Mouse (Mus musculus) lung, postnatal 0 days (tissue): Measurements from ENCODE around the gene Agpat3. TPM values are rescaled to one million over a fixed set of nuclear protein-coding genes. Genes with fewer than 3 reads are reported as not detected.
A peak's percentile ranks its signal among the peaks of the same experiment; 100 is the strongest.

Experiments
- ATAC-seq: fragments of 200-750 bp; cut with Nextera tagmentation; 2 replicates; pipeline ENCODE4 v1.8.0; 2017; ENCODE audit warnings: moderate library complexity
- DNase-seq: peaks from one replicate; pipeline ENCODE4 v3.0.0-alpha.2; 2016; ENCODE audit warnings: low spot score
- H3K27ac ChIP-seq: fragments of 300-500 bp; sonication (generic); 2 replicates; pipeline ENCODE4 v1.5.1; 2014; ENCODE audit warnings: antibody characterized with exemption, mild to moderate bottlenecking, low read length, mixed read lengths
- H3K27me3 ChIP-seq: fragments of 300-500 bp; sonication (generic); replicated peaks from 2 replicates; pipeline ENCODE4 v1.6.1; 2014; ENCODE audit warnings: low read length, mixed read lengths; ENCODE audit not compliant: insufficient read depth
- H3K36me3 ChIP-seq: fragments of 300-500 bp; sonication (generic); 2 replicates; pipeline ENCODE4 v1.6.1; 2014; ENCODE audit warnings: low read length, mixed read lengths; ENCODE audit not compliant: insufficient read depth
- H3K4me1 ChIP-seq: fragments of 300-500 bp; sonication (generic); 2 replicates; pipeline ENCODE4 v1.6.1; 2014; ENCODE audit warnings: antibody characterized with exemption, low read depth, low read length, mixed read lengths; ENCODE audit not compliant: insufficient read depth
- H3K4me2 ChIP-seq: fragments of 300-500 bp; sonication (generic); replicated peaks from 2 replicates; pipeline ENCODE4 v1.6.1; 2014; ENCODE audit warnings: low read depth, mild to moderate bottlenecking, low read length, moderate library complexity, mixed read lengths
- H3K4me3 ChIP-seq: fragments of 300-500 bp; sonication (generic); 2 replicates; pipeline ENCODE4 v1.5.1; 2014; ENCODE audit warnings: low read depth, low read length
- H3K9ac ChIP-seq: fragments of 300-500 bp; sonication (generic); replicated peaks from 2 replicates; pipeline ENCODE4 v1.6.1; 2014; ENCODE audit warnings: low read depth, mild to moderate bottlenecking
- H3K9me3 ChIP-seq: fragments of 300-500 bp; sonication (generic); 2 replicates; pipeline ENCODE4 v1.6.1; 2016; ENCODE audit warnings: low read length, mixed read lengths
- CTCF ChIP-seq: IDR thresholded peaks from 2 replicates; pipeline ENCODE4 v1.5.1; 2016; ENCODE audit warnings: antibody characterized with exemption, mild to moderate bottlenecking
- EP300 ChIP-seq: IDR thresholded peaks from 2 replicates; pipeline ENCODE4 v1.6.1; 2016; ENCODE audit warnings: antibody characterized with exemption, mild to moderate bottlenecking, control low read depth
- WGBS: fragments of 180-500 bp; shearing (Covaris S2); extraction: QIAGEN DNeasy Blood & Tissue Kit; methylation state at CpG from one replicate; pipeline ENCODE4 v1.1.7; 2014; 5-methylcytosine and 5-hydroxymethylcytosine counted together
- polyA plus RNA-seq: library from polyadenylated mRNA; unstranded; fragments of >200 nt; fragmentation: Nextera tagmentation; extraction: Ambion mirVana; gene quantifications from 2 replicates; pipeline ENCODE4 v1.2.1, GENCODE M21; 2015

The Agpat3 gene
- polyA plus RNA-seq, 1 experiment from 2014 or later = 129 TPM

GRCm38 (mm10) chr10:78392072-78392471 lies 39.8 kb upstream of the Agpat3 start:
- Histone ChIP-seq H3K27me3 (0 out of 2 replicates have a peak, but pooled peaks cover 3% of the 10 kb centered on the region), H3K36me3 (no peaks in the 10 kb centered on the region), H3K9me3 (no peaks in the 10 kb centered on the region), H3K27ac (no peak overlapping the region), H3K4me2 (no peak overlapping the region), H3K9ac (no peak overlapping the region), H3K4me3 (no peak overlapping the region), H3K4me1 (no peaks in the 10 kb centered on the region)
- DNase-seq (peak; percentile 80), ATAC-seq (peak; percentile 68)
- TF ChIP-seq CTCF = peak; percentile 92
- no peak for TF ChIP-seq EP300
- WGBS = under 1% methylated on average over 18 of the region's 18 CpGs

DNA sequence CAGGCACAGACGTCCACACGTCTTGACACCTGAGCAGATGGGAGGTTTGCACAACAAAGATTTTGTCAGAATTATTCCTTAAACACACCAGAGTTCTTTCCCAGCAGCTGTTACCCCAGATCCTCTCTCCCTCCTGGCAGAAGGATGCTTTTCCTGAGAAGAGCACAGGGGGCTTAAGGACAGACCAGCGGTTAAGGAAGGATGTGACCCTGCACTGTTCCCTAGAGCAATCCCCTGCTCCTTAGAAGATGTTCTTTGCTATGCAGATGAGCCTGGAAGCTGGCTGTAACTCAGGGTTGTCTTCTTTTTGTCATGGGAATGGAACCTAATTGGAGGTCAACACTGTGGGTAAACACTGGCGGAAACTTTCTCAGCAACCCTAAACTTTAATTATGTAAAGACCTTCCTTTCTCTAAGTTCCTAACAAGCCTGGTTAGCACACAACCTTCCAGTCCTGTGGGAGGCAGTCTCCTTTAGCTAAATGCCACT lies 38.7 kb upstream of the Agpat3 start:
- Histone ChIP-seq H3K9ac (no peak overlapping the region), H3K4me1 (no peaks in the 10 kb centered on the region), H3K4me3 (no peak overlapping the region), H3K27me3 (0 out of 2 replicates have a peak, but pooled peaks cover 3% of the 10 kb centered on the region), H3K9me3 (no peaks in the 10 kb centered on the region), H3K27ac (no peak overlapping the region), H3K4me2 (no peak overlapping the region), H3K36me3 (no peaks in the 10 kb centered on the region)
- DNase-seq = no peak
- TF ChIP-seq EP300 (no peak), CTCF (no peak)
- no peak for ATAC-seq
- WGBS = 35% methylated on average over 4 of the region's 4 CpGs

- DNase-seq = no peak
- Histone ChIP-seq H3K4me3 (no peak overlapping the region), H3K4me2 (no peak overlapping the region), H3K4me1 (no peaks in the 10 kb centered on the region), H3K36me3 (no peaks in the 10 kb centered on the region), H3K27ac (no peak overlapping the region), H3K9me3 (no peaks in the 10 kb centered on the region), H3K9ac (no peak overlapping the region), H3K27me3 (0 out of 2 replicates have a peak, but pooled peaks cover 3% of the 10 kb centered on the region)
- no peak for ATAC-seq
- WGBS = 66% methylated on average over 20 of the region's 20 CpGs
- TF ChIP-seq CTCF (no peak), EP300 (no peak)
Measured at GRCm38 (mm10) chr10:78388216-78388980, 36.1 kb upstream of the Agpat3 start.

DNA sequence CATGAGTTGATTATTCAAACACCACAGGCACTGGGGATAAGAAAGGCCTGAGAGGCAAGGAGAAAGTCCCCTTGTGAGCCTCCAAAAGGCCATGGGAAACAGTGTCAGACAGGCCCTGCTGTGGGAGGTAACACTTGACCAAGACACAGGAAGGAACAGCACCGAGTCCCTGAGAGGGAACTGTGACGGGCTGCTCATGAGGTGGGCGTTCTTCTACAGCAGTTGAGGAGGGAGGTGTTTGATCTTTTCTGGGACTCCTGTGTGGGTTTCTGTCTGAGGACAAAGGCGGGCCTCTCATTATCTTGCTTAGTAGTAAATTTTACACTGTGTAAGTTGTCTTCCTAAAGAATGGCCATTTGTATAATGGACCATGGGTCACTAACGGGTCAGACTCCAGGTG lies 33.2 kb upstream of the Agpat3 start:
- no peak for ATAC-seq
- H3K4me1 ChIP-seq = no peaks in the 10 kb centered on the region
- no peak overlapping the region for H3K4me2 ChIP-seq
- no peak overlapping the region for H3K27ac ChIP-seq
- H3K27me3 ChIP-seq = no peaks in the 10 kb centered on the region
- TF ChIP-seq EP300 (no peak), CTCF (no peak)
- H3K4me3 ChIP-seq = no peak overlapping the region
- H3K9ac ChIP-seq = no peak overlapping the region
- DNase-seq = no peak
- no peaks in the 10 kb centered on the region for H3K36me3 ChIP-seq
- whole genome bisulfite sequencing = 48% methylated on average over 5 of the region's 5 CpGs
- H3K9me3 ChIP-seq = no peaks in the 10 kb centered on the region

DNA sequence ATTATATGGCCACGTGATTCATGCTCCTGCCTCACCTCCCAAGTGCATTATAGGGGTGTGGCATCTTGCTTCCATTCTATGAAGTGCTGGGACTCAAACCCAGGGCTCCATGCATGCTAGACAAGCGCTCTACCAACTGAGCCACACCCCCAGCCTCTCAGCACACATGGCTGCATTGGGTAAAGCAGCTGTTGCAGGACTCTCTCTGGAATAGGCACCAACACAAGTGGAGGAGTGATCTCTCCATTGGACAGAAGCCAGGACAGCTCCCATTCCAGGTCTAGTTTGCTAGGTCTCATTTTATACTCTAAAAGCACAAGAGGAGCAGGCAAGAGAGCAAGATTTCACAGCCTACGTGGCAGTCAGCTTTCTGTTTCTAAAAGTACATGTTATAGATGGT lies 31.3 kb upstream of the Agpat3 start:
- ATAC-seq (no peak), DNase-seq (no peak)
- no peaks in the 10 kb centered on the region for H3K4me1 ChIP-seq
- H3K27ac ChIP-seq = no peak overlapping the region
- 69% methylated on average over 3 of the region's 3 CpGs for WGBS
- H3K4me2 ChIP-seq = no peak overlapping the region
- H3K27me3 ChIP-seq = no peaks in the 10 kb centered on the region
- no peak for TF ChIP-seq EP300
- TF ChIP-seq CTCF = no peak
- no peak overlapping the region for H3K4me3 ChIP-seq
- no peaks in the 10 kb centered on the region for H3K36me3 ChIP-seq
- no peak overlapping the region for H3K9ac ChIP-seq
- no peaks in the 10 kb centered on the region for H3K9me3 ChIP-seq

DNA sequence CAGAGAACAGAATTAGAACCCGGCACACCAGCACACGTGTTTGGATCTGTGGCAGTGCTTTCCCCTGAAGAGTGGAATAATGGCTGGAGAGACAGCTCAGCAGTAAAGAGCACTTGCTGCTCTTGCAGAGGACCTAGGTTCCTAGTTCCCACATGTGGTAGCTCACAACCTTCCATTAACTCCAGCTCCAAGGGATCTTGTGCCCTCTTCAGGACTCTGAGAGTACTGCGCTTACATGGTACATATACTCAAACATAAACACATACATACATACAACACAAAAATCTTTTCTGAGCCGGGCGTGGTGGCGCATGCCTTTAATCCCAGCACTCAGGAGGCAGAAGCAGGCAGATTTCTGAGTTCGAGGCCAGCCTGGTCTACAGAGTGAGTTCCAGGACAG lies 26.2 kb upstream of the Agpat3 start:
- H3K36me3 ChIP-seq = no peaks in the 10 kb centered on the region
- ATAC-seq (no peak), DNase-seq (no peak)
- H3K27ac ChIP-seq = no peak overlapping the region
- no peaks in the 10 kb centered on the region for H3K27me3 ChIP-seq
- H3K4me1 ChIP-seq = no peaks in the 10 kb centered on the region
- no peaks in the 10 kb centered on the region for H3K9me3 ChIP-seq
- no peak overlapping the region for H3K9ac ChIP-seq
- H3K4me2 ChIP-seq = no peak overlapping the region
- H3K4me3 ChIP-seq = no peak overlapping the region
- WGBS = 94% methylated on average over 7 of the region's 7 CpGs
- TF ChIP-seq EP300 (no peak), CTCF (peak; percentile 36)
